In genomic region chr9:85638276-85638675, GRCm38 (mm10) we compare ENCODE assay signal across 22 mouse cellular contexts.
"Had no signal": no experiment of that assay in that cellular context is flagged by ENCODE, and none has a peak within 500 bp of the region (broad histone marks: within the 10 kb centered on the region; RNA-seq: fewer than 3 reads in every experiment).

No protein-coding gene starts in this region.

- ATAC-seq: forebrain, embryonic 15.5 days; forebrain, postnatal 0 days; hindbrain, postnatal 0 days; intestine, embryonic 16.5 days; liver, embryonic 12.5 days had no signal

- DNase-seq: forebrain, postnatal 0 days; gastrocnemius, postnatal 14 days; gastrocnemius, postnatal 36 days; heart, adult 18-20 months; heart, postnatal 14 days; heart, postnatal 36 days; layer of hippocampus, adult 9-11 months; layer of hippocampus, postnatal 36 days; left cerebral cortex, postnatal 4 days had no signal

- H3K36me3 ChIP-seq: forebrain, embryonic 15.5 days; heart, embryonic 13.5 days; heart, embryonic 15.5 days; hindbrain, embryonic 13.5 days; hindbrain, embryonic 15.5 days; limb, embryonic 13.5 days; limb, embryonic 15.5 days; liver, embryonic 12.5 days had no signal

- H3K9me3 ChIP-seq: forebrain, embryonic 15.5 days; heart, embryonic 15.5 days; hindbrain, embryonic 15.5 days; limb, embryonic 13.5 days; limb, embryonic 15.5 days; liver, embryonic 12.5 days had no signal

- H3K4me1 ChIP-seq: forebrain, embryonic 15.5 days; heart, embryonic 13.5 days; heart, embryonic 15.5 days; hindbrain, embryonic 13.5 days; hindbrain, embryonic 15.5 days; limb, embryonic 13.5 days; limb, embryonic 15.5 days; liver, embryonic 12.5 days had no signal

- H3K4me2 ChIP-seq: forebrain, embryonic 15.5 days; heart, embryonic 11.5 days; heart, embryonic 13.5 days; heart, embryonic 15.5 days; hindbrain, embryonic 13.5 days; hindbrain, embryonic 15.5 days; limb, embryonic 13.5 days; limb, embryonic 15.5 days; liver, embryonic 12.5 days had no signal

- H3K4me3 ChIP-seq: forebrain, embryonic 15.5 days; heart, embryonic 13.5 days; heart, embryonic 15.5 days; hindbrain, embryonic 13.5 days; hindbrain, embryonic 15.5 days; limb, embryonic 13.5 days; limb, embryonic 15.5 days; liver, embryonic 12.5 days had no signal

- H3K9ac ChIP-seq: forebrain, embryonic 15.5 days; forebrain, postnatal 0 days; heart, embryonic 13.5 days; heart, embryonic 15.5 days; hindbrain, embryonic 13.5 days; hindbrain, embryonic 15.5 days; limb, embryonic 13.5 days; limb, embryonic 15.5 days; liver, embryonic 12.5 days; liver, embryonic 14.5 days had no signal

- H3K27ac ChIP-seq: forebrain, embryonic 15.5 days; heart, embryonic 13.5 days; heart, embryonic 15.5 days; hindbrain, embryonic 13.5 days; hindbrain, embryonic 15.5 days; hindbrain, postnatal 0 days; kidney, postnatal 0 days; limb, embryonic 13.5 days; limb, embryonic 15.5 days; liver, embryonic 12.5 days; liver, embryonic 14.5 days had no signal

- H3K27me3 ChIP-seq: forebrain, embryonic 15.5 days; heart, embryonic 13.5 days; heart, embryonic 15.5 days; hindbrain, embryonic 13.5 days; hindbrain, embryonic 15.5 days; limb, embryonic 13.5 days; limb, embryonic 15.5 days; liver, embryonic 12.5 days had no signal
